Mouse (Mus musculus) hindbrain, embryonic 12.5 days (tissue): ENCODE results near the gene Etv6. TPM values are rescaled to one million over a fixed set of nuclear protein-coding genes. Genes with fewer than 3 reads are reported as not detected.
A peak's percentile ranks its signal among the peaks of the same experiment; 100 is the strongest.

Source experiments
- ATAC-seq: fragments of 200-750 bp; cut with Nextera tagmentation; 2 replicates; pipeline ENCODE4 v1.8.0; 2017; ENCODE audit warnings: moderate TSS enrichment; ENCODE audit not compliant: low FRiP score
- H3K27ac ChIP-seq: fragments of 300-500 bp; sonication (generic); 2 replicates; pipeline ENCODE4 v1.5.1; 2016; ENCODE audit warnings: mild to moderate bottlenecking
- H3K27me3 ChIP-seq: fragments of 300-500 bp; sonication (generic); 2 replicates; pipeline ENCODE4 v1.6.1; 2016; ENCODE audit warnings: mild to moderate bottlenecking
- H3K36me3 ChIP-seq: fragments of 300-500 bp; sonication (generic); 2 replicates; pipeline ENCODE4 v1.6.1; 2016; ENCODE audit warnings: mild to moderate bottlenecking
- H3K4me1 ChIP-seq: fragments of 300-500 bp; sonication (generic); 2 replicates; pipeline ENCODE4 v1.6.1; 2016
- H3K4me2 ChIP-seq: fragments of 300-500 bp; sonication (generic); replicated peaks from 2 replicates; pipeline ENCODE4 v1.6.1; 2016; ENCODE audit warnings: mild to moderate bottlenecking
- H3K4me3 ChIP-seq: fragments of 300-500 bp; sonication (generic); 2 replicates; pipeline ENCODE4 v1.5.1; 2016; ENCODE audit warnings: mild to moderate bottlenecking
- H3K9ac ChIP-seq: fragments of 300-500 bp; sonication (generic); 2 replicates; pipeline ENCODE4 v1.6.1; 2016; ENCODE audit warnings: mild to moderate bottlenecking, moderate library complexity
- H3K9me3 ChIP-seq: fragments of 300-500 bp; sonication (generic); replicated peaks from 2 replicates; pipeline ENCODE4 v1.6.1; 2016; ENCODE audit warnings: mild to moderate bottlenecking
- WGBS: fragments of 180-500 bp; shearing (Covaris S2); methylation state at CpG from one replicate; pipeline ENCODE4 v1.1.7; 2016; 5-methylcytosine and 5-hydroxymethylcytosine counted together
- polyA plus RNA-seq: library from polyadenylated mRNA; unstranded; fragments of >200 nt; fragmentation: Nextera tagmentation; extraction: Ambion mirVana; gene quantifications from 2 replicates; pipeline ENCODE4 v1.2.1, GENCODE M21; 2016

The Etv6 gene
- polyA plus RNA-seq, 1 experiment from 2014 or later = 11.7 TPM

GRCm38 (mm10) chr6:134243546-134243945 is 208.0 kb downstream of the Etv6 start:
- Histone ChIP-seq H3K4me1 (no peaks in the 10 kb centered on the region), H3K36me3 (peaks cover 24% of the 10 kb centered on the region), H3K9ac (no peak overlapping the region), H3K4me3 (no peak overlapping the region), H3K4me2 (no peak overlapping the region), H3K27ac (no peak overlapping the region), H3K27me3 (no peaks in the 10 kb centered on the region), H3K9me3 (no peaks in the 10 kb centered on the region)
- 82% methylated on average over 4 of the region's 4 CpGs for WGBS
- ATAC-seq = no peak

- Histone ChIP-seq H3K27me3 (no peaks in the 10 kb centered on the region), H3K4me1 (no peaks in the 10 kb centered on the region), H3K4me3 (no peak overlapping the region), H3K4me2 (no peak overlapping the region), H3K9me3 (no peaks in the 10 kb centered on the region), H3K9ac (no peak overlapping the region), H3K36me3 (peaks cover 28% of the 10 kb centered on the region), H3K27ac (no peak overlapping the region)
- WGBS = 93% methylated on average over 4 of the region's 4 CpGs
- ATAC-seq = no peak
Observed at GRCm38 (mm10) chr6:134244071-134244470, 208.6 kb downstream of the Etv6 start.

- no peak overlapping the region for H3K27ac ChIP-seq
- H3K4me3 ChIP-seq = no peak overlapping the region
- 72% methylated on average over 2 of the region's 2 CpGs for WGBS
- no peaks in the 10 kb centered on the region for H3K27me3 ChIP-seq
- H3K4me2 ChIP-seq = no peak overlapping the region
- no peaks in the 10 kb centered on the region for H3K9me3 ChIP-seq
- ATAC-seq = no peak
- H3K4me1 ChIP-seq = no peaks in the 10 kb centered on the region
- H3K9ac ChIP-seq = no peak overlapping the region
- peaks cover 20% of the 10 kb centered on the region for H3K36me3 ChIP-seq
Observed at GRCm38 (mm10) chr6:134246109-134246508, 210.6 kb downstream of the Etv6 start.

- no peaks in the 10 kb centered on the region for H3K27me3 ChIP-seq
- H3K27ac ChIP-seq = no peak overlapping the region
- WGBS = 96% methylated on average over 9 of the region's 9 CpGs
- H3K4me3 ChIP-seq = no peak overlapping the region
- ATAC-seq = no peak
- no peak overlapping the region for H3K4me2 ChIP-seq
- H3K36me3 ChIP-seq = peaks cover 20% of the 10 kb centered on the region
- H3K9ac ChIP-seq = no peak overlapping the region
- H3K4me1 ChIP-seq = no peaks in the 10 kb centered on the region
- no peaks in the 10 kb centered on the region for H3K9me3 ChIP-seq
Observed at GRCm38 (mm10) chr6:134247324-134247723, 211.8 kb downstream of the Etv6 start.

- no peak overlapping the region for H3K9ac ChIP-seq
- no peaks in the 10 kb centered on the region for H3K9me3 ChIP-seq
- H3K27me3 ChIP-seq = no peaks in the 10 kb centered on the region
- WGBS = 92% methylated on average over 19 of the region's 19 CpGs
- no peaks in the 10 kb centered on the region for H3K4me1 ChIP-seq
- peak; percentile 55; the same call in 1 of the 2 replicates for ATAC-seq
- H3K36me3 ChIP-seq = peaks cover 20% of the 10 kb centered on the region
- H3K4me3 ChIP-seq = no peak overlapping the region
- no peak overlapping the region for H3K27ac ChIP-seq
- no peak overlapping the region for H3K4me2 ChIP-seq
Observed at GRCm38 (mm10) chr6:134248720-134249119, 213.2 kb downstream of the Etv6 start.

- no peaks in the 10 kb centered on the region for H3K4me1 ChIP-seq
- H3K36me3 ChIP-seq = peaks cover 20% of the 10 kb centered on the region
- WGBS = 85% methylated on average over 5 of the region's 5 CpGs
- ATAC-seq = no peak
- H3K9ac ChIP-seq = no peak overlapping the region
- H3K9me3 ChIP-seq = no peaks in the 10 kb centered on the region
- no peak overlapping the region for H3K4me2 ChIP-seq
- H3K27me3 ChIP-seq = no peaks in the 10 kb centered on the region
- H3K27ac ChIP-seq = no peak overlapping the region
- no peak overlapping the region for H3K4me3 ChIP-seq
Observed at GRCm38 (mm10) chr6:134250764-134251163, 215.3 kb downstream of the Etv6 start.

- H3K4me3 ChIP-seq = no peak overlapping the region
- no peaks in the 10 kb centered on the region for H3K9me3 ChIP-seq
- no peak overlapping the region for H3K9ac ChIP-seq
- no peak for ATAC-seq
- peaks cover 20% of the 10 kb centered on the region for H3K36me3 ChIP-seq
- WGBS = 92% methylated on average over 8 of the region's 8 CpGs
- no peaks in the 10 kb centered on the region for H3K4me1 ChIP-seq
- no peaks in the 10 kb centered on the region for H3K27me3 ChIP-seq
- no peak overlapping the region for H3K4me2 ChIP-seq
- no peak overlapping the region for H3K27ac ChIP-seq
Observed at GRCm38 (mm10) chr6:134251364-134251763, 215.9 kb downstream of the Etv6 start.

GRCm38 (mm10) chr6:134252081-134252755 is 216.7 kb downstream of the Etv6 start:
- Histone ChIP-seq H3K27ac (no peak overlapping the region), H3K4me3 (no peak overlapping the region), H3K9ac (no peak overlapping the region), H3K36me3 (peaks cover 20% of the 10 kb centered on the region), H3K27me3 (no peaks in the 10 kb centered on the region), H3K4me1 (no peaks in the 10 kb centered on the region), H3K9me3 (no peaks in the 10 kb centered on the region), H3K4me2 (no peak overlapping the region)
- no peak for ATAC-seq
- WGBS = 90% methylated on average over 8 of the region's 8 CpGs

- no peak for ATAC-seq
- Histone ChIP-seq H3K9me3 (peaks cover 9% of the 10 kb centered on the region), H3K27ac (no peak overlapping the region), H3K4me2 (no peak overlapping the region), H3K36me3 (peaks cover 7% of the 10 kb centered on the region), H3K4me3 (no peak overlapping the region), H3K27me3 (no peaks in the 10 kb centered on the region), H3K4me1 (no peaks in the 10 kb centered on the region), H3K9ac (no peak overlapping the region)
- WGBS = 95% methylated on average over 3 of the region's 3 CpGs
Observed at GRCm38 (mm10) chr6:134256369-134256768, 220.9 kb downstream of the Etv6 start.

- Histone ChIP-seq H3K4me1 (no peaks in the 10 kb centered on the region), H3K4me2 (no peak overlapping the region), H3K4me3 (no peak overlapping the region), H3K9ac (no peak overlapping the region), H3K27ac (no peak overlapping the region), H3K27me3 (no peaks in the 10 kb centered on the region), H3K9me3 (peaks cover 9% of the 10 kb centered on the region), H3K36me3 (peaks cover 27% of the 10 kb centered on the region)
- no peak for ATAC-seq
- whole genome bisulfite sequencing = 91% methylated on average over 8 of the region's 8 CpGs
Observed at GRCm38 (mm10) chr6:134259913-134260312, 224.4 kb downstream of the Etv6 start.

GRCm38 (mm10) chr6:134261904-134262303 is 226.4 kb downstream of the Etv6 start:
- Histone ChIP-seq H3K4me3 (no peak overlapping the region), H3K27ac (no peak overlapping the region), H3K4me1 (no peaks in the 10 kb centered on the region), H3K9ac (no peak overlapping the region), H3K36me3 (peaks cover 45% of the 10 kb centered on the region), H3K9me3 (peaks cover 9% of the 10 kb centered on the region), H3K27me3 (no peaks in the 10 kb centered on the region), H3K4me2 (no peak overlapping the region)
- 90% methylated on average over 3 of the region's 3 CpGs for whole genome bisulfite sequencing
- ATAC-seq = no peak

GRCm38 (mm10) chr6:134262383-134262782 is 226.9 kb downstream of the Etv6 start:
- Histone ChIP-seq H3K9ac (no peak overlapping the region), H3K9me3 (peaks cover 9% of the 10 kb centered on the region), H3K36me3 (peaks cover 50% of the 10 kb centered on the region), H3K4me1 (no peaks in the 10 kb centered on the region), H3K4me2 (no peak overlapping the region), H3K27me3 (no peaks in the 10 kb centered on the region), H3K4me3 (no peak overlapping the region), H3K27ac (no peak overlapping the region)
- WGBS = 94% methylated on average over 4 of the region's 4 CpGs
- ATAC-seq = no peak

- peaks cover 9% of the 10 kb centered on the region for H3K9me3 ChIP-seq
- no peak for ATAC-seq
- H3K36me3 ChIP-seq = peaks cover 50% of the 10 kb centered on the region
- no peaks in the 10 kb centered on the region for H3K27me3 ChIP-seq
- H3K4me2 ChIP-seq = no peak overlapping the region
- no peaks in the 10 kb centered on the region for H3K4me1 ChIP-seq
- H3K27ac ChIP-seq = no peak overlapping the region
- WGBS = 68% methylated on average over 6 of the region's 6 CpGs
- H3K9ac ChIP-seq = no peak overlapping the region
- H3K4me3 ChIP-seq = no peak overlapping the region
Observed at GRCm38 (mm10) chr6:134262911-134263607, 227.6 kb downstream of the Etv6 start.
